Mouse (Mus musculus): Measurements from ENCODE around the gene Cd164l2.

- TF ChIP-seq CTCF (IDR thresholded peaks at IDR 0.05; ENCODE audit: borderline replicate concordance, insufficient read depth, low read depth, low read length) (no peak), POLR2A (IDR thresholded peaks at IDR 0.05; ENCODE audit: borderline replicate concordance, insufficient read depth, low read length) (no peak)
These were observed 36.7 kb upstream of the Cd164l2 start for GRCm38 (mm10) chr4:133175274-133175673.

Measured in cerebellum, adult 2 months (tissue).